Mouse (Mus musculus): ENCODE measurements around the gene Olfr224. TPM values are rescaled to one million over a fixed set of nuclear protein-coding genes. Genes with fewer than 3 reads are reported as not detected.

The Olfr224 gene
- polyA plus RNA-seq, 1 experiment from 2014 or later, result 0.12 TPM

Other genes starting within 250 kb of the Olfr224 start
- gene Zfp672, start 240.2 kb downstream of the Olfr224 start, polyA plus RNA-seq (2015; fragmentation: Nextera tagmentation; extraction: Ambion mirVana), result 39.6 and 41.0 TPM in 2 replicates
- gene Sh3bp5l, start 239.8 kb downstream of the Olfr224 start, polyA plus RNA-seq (2015; fragmentation: Nextera tagmentation; extraction: Ambion mirVana), result 34.0 and 38.7 TPM in 2 replicates
- 0.20 and 0.35 TPM in 2 replicates for gene Lypd8, start 191.5 kb downstream of the Olfr224 start, polyA plus RNA-seq (2015; fragmentation: Nextera tagmentation; extraction: Ambion mirVana)
- not detected in 2 replicates for gene 1810065E05Rik, start 149.4 kb downstream of the Olfr224 start, polyA plus RNA-seq (2015; fragmentation: Nextera tagmentation; extraction: Ambion mirVana)
- gene Gm12253, start 138.0 kb downstream of the Olfr224 start, polyA plus RNA-seq (2015; fragmentation: Nextera tagmentation; extraction: Ambion mirVana), result not detected in 2 replicates
- gene Lypd9, start 117.6 kb downstream of the Olfr224 start, polyA plus RNA-seq (2015; fragmentation: Nextera tagmentation; extraction: Ambion mirVana), result not detected in 2 replicates
- gene Olfr30, start 108.3 kb downstream of the Olfr224 start, polyA plus RNA-seq (2015; fragmentation: Nextera tagmentation; extraction: Ambion mirVana), result 0.24 and 0.29 TPM in 2 replicates
- 0.11 and 0.31 TPM in 2 replicates for gene Olfr332, start 78.0 kb downstream of the Olfr224 start, polyA plus RNA-seq (2015; fragmentation: Nextera tagmentation; extraction: Ambion mirVana)
- gene Olfr331, start 68.0 kb downstream of the Olfr224 start, polyA plus RNA-seq (2015; fragmentation: Nextera tagmentation; extraction: Ambion mirVana), result not detected in 2 replicates
- gene Olfr330, start 35.7 kb downstream of the Olfr224 start, polyA plus RNA-seq (2015; fragmentation: Nextera tagmentation; extraction: Ambion mirVana), result 0.14 and 0.36 TPM in 2 replicates
- gene Olfr329-ps, start 24.1 kb downstream of the Olfr224 start, polyA plus RNA-seq (2015; fragmentation: Nextera tagmentation; extraction: Ambion mirVana), result 0.16 TPM in 1 of 2 replicates, not detected in the other
- 0.08 TPM in 1 of 2 replicates, not detected in the other for gene Olfr328, start 14.9 kb downstream of the Olfr224 start, polyA plus RNA-seq (2015; fragmentation: Nextera tagmentation; extraction: Ambion mirVana)
- gene Olfr325, start 7.2 kb upstream of the Olfr224 start, polyA plus RNA-seq (2015; fragmentation: Nextera tagmentation; extraction: Ambion mirVana), result not detected in 2 replicates
- not detected in 2 replicates for gene Olfr324, start 24.6 kb upstream of the Olfr224 start, polyA plus RNA-seq (2015; fragmentation: Nextera tagmentation; extraction: Ambion mirVana)
- not detected in 2 replicates for gene 2210407C18Rik, start 45.5 kb upstream of the Olfr224 start, polyA plus RNA-seq (2015; fragmentation: Nextera tagmentation; extraction: Ambion mirVana)
- 0.12 and 0.16 TPM in 2 replicates for gene Olfr323, start 59.9 kb upstream of the Olfr224 start, polyA plus RNA-seq (2015; fragmentation: Nextera tagmentation; extraction: Ambion mirVana)
- 0.08 TPM in 1 of 2 replicates, not detected in the other for gene Trim58, start 69.9 kb upstream of the Olfr224 start, polyA plus RNA-seq (2015; fragmentation: Nextera tagmentation; extraction: Ambion mirVana)
- 0.11 TPM in 1 of 2 replicates, not detected in the other for gene Olfr322, start 88.2 kb upstream of the Olfr224 start, polyA plus RNA-seq (2015; fragmentation: Nextera tagmentation; extraction: Ambion mirVana)
- gene Olfr320, start 110.5 kb upstream of the Olfr224 start, polyA plus RNA-seq (2015; fragmentation: Nextera tagmentation; extraction: Ambion mirVana), result not detected in 2 replicates
- not detected in 2 replicates for gene Olfr319, start 128.6 kb upstream of the Olfr224 start, polyA plus RNA-seq (2015; fragmentation: Nextera tagmentation; extraction: Ambion mirVana)
- gene Olfr318, start 153.5 kb upstream of the Olfr224 start, polyA plus RNA-seq (2015; fragmentation: Nextera tagmentation; extraction: Ambion mirVana), result not detected in 2 replicates
- gene Olfr317, start 168.7 kb upstream of the Olfr224 start, polyA plus RNA-seq (2015; fragmentation: Nextera tagmentation; extraction: Ambion mirVana), result 0.11 TPM in 1 of 2 replicates, not detected in the other
- 0.16 TPM in 1 of 2 replicates, not detected in the other for gene Olfr316, start 182.2 kb upstream of the Olfr224 start, polyA plus RNA-seq (2015; fragmentation: Nextera tagmentation; extraction: Ambion mirVana)
- not detected in 2 replicates for gene Olfr315, start 202.6 kb upstream of the Olfr224 start, polyA plus RNA-seq (2015; fragmentation: Nextera tagmentation; extraction: Ambion mirVana)
- not detected in 2 replicates for gene Olfr314, start 212.4 kb upstream of the Olfr224 start, polyA plus RNA-seq (2015; fragmentation: Nextera tagmentation; extraction: Ambion mirVana)
- gene Fam183b, start 231.4 kb upstream of the Olfr224 start, polyA plus RNA-seq (2015; fragmentation: Nextera tagmentation; extraction: Ambion mirVana), result 8.8 and 13.1 TPM in 2 replicates
- 0.08 TPM in 1 of 2 replicates, not detected in the other for gene Olfr313, start 244.4 kb upstream of the Olfr224 start, polyA plus RNA-seq (2015; fragmentation: Nextera tagmentation; extraction: Ambion mirVana)

All from embryonic facial prominence, embryonic 15.5 days (tissue).